Mouse (Mus musculus) kidney, postnatal 4 days (tissue): ENCODE measurements at regions not wholly inside any gene's neighbourhood (a gene's known extent, or its start where the extent isn't known, plus 50 kb on each side); places are given as distances from the start of the nearest gene placed in this dataset.

Experiments used
- DNase-seq, 2 experiments: peaks; one replicate each; pipeline ENCODE4 v3.0.0; 2021; ENCODE audit warnings: mixed read lengths in 2 of 2

DNA sequence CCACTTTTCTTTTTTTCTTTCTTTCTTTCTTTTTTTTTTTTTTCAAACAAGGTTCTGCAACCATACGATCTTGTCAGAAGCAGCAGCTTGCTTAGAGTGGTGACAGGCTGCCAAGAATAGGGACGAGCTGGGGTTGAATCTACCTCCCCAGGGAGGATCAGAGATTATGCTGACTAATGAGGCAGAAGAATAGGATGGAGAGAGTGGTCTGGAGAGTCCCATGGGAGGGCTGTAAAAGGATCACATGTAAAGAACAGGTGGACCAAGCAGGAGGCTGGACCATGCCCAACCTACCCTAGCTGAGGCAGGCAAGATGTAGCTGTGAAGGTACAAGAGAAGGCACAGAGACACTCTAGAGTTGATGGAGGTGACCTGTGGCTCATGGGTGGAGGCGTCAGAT, 274.4 kb upstream of the Trpc7 start:
- DNase-seq = no peak

DNA sequence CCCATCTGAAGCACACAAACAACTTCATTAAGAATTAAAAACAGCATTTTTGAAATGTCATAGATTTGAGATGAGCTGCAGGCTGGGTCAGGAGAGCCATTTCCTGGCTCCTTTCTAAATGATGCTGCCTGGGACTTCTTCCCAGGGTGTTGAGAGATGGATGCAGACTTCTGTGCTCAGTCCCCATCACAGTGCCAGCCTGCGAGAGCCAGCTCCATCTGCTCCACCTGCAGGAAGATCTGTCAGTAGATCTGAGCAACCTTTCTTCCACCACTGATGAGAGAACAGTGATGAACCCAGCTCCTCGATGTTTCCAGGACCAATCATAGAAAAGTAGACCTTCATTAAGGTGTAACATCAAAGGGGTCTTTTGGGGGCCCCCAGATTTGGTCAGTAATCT, 273.8 kb upstream of the Trpc7 start:
- DNase-seq = no peak

DNA sequence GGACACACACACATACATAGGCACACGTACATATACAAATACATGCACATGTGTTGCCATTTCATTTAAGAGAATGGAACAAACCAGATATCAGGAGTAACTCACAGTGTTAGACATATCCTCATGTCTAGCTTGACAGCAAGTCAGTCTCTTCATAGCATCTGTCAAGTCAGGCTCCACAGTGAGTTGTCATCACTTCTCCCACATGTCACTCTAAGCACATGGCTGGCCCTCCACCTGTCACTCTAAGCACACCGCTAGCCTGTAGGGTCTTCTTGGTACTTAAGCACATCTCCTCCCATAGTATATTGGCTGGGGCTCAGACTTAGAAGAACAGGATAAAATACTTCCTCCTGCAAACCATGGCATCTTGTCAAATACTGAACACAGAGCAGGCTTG, 269.6 kb upstream of the Trpc7 start:
- DNase-seq = no peak

DNA sequence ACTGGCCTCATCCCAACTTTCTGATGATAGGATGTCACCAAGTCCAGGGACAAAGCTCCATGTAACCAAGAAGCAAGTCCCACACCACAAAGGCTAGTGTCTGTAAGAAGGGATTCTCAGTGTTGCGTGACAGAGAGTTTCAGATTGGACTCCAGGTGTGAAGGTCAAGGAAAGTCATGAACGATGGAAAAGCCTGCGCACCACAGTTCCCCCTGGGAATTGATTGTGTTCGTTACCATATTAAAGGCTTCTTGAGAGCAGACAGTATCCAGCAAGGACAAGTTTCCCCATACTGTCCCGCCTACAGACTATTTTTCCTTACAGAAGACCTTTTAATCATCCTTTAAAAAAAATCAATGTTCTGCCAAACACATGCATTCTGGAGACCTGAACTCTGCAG, 257.0 kb upstream of the Trpc7 start:
- no peak for DNase-seq

DNA sequence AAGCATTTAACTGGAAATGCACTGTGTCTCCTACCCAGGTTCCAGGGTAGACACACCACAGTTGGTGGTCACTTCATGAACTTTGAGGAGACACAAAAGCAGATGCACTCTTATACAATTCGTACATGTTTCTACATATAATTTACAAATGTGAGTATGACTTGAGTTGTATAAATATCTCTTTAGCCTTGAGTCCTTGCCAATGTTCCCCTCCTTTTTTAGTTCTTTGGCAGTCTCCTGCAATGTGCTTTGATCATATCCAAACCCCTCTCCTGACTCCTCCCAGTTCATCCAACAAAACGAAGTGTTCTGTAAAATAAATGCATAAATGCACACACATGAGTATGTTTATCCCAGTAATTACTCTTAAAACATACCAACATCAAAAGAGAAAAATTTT, 251.8 kb upstream of the Trpc7 start:
- DNase-seq = no peak

DNA sequence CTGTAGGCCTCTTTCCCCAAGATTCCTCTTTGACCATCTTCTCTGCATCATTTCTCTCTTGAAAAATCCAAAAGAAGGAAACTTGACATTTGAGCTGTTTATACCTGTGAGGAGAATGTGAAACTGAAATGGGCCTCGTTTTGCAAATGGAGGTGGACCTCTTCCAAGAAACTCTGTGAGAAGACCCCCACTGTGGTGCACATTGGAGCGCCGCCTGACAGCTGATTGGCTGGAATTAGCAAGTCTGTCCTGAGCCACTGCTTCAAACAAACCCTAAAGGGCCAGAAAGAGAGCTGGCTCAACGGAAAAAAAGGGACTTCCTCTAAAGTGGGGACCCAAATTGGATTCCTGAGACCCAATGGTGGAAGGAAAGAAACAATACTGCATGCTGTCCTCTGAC, 250.9 kb upstream of the Trpc7 start:
- no peak for DNase-seq

DNA sequence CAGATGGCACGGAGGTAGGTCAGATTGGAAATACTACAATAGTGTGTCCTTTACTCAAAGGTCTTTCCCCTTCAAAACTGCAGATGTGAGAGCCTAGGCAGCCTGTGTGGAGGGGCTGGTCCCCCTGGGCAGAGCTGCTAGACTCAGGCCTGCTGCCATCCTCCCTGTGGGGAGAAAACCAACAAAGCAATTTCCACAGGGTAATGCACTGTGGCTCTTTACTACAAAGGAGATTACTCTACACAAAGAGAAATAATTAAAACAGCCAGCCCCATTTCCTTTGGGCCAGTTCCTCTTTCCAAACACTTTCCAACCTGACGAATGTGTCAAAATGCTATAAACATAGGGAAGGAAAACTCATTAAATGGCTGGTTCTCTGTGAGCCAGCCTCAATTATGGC, 250.0 kb upstream of the Trpc7 start:
- no peak for DNase-seq

DNA sequence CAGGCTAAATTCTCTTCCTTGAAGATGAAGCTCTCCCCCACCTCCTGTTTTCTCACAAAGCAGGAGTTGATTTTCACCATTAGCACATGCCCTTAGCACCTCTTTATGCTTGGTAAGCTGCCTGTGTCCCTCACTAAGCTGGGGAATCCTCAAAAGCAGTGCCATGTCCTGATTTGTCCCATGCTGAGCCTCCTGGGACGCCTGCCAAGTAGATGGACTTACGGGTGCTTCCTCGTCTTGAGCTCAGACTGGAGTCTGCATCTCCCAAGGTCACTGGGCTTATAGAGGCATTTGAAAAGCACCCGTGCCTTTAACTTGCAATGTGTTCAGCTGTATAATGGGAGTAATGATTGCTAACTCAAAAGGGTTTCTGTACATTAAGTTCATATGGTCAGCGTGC, 247.1 kb upstream of the Trpc7 start:
- peak in 1 of 2 experiments; percentile 17 for DNase-seq

DNA sequence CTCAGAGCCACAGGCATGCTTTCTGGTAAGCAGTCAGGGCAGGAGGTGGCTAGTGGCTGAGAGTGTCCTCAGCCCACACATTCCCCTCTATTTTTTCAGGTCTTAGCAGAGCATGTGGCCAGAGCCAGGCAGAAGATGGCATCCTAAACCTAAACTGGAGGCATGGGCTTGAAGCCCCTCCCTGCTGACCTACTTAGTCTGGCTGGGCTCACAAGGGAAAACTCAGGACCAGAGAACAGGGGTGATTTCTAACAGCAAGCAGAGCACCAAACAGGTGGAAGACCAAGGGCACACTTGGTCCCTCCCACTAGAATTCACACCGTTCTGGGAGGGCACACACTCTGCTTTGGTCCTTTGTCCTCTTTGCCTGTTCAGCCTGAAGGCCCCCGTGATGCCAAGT, 246.6 kb upstream of the Trpc7 start:
- DNase-seq = no peak

DNA sequence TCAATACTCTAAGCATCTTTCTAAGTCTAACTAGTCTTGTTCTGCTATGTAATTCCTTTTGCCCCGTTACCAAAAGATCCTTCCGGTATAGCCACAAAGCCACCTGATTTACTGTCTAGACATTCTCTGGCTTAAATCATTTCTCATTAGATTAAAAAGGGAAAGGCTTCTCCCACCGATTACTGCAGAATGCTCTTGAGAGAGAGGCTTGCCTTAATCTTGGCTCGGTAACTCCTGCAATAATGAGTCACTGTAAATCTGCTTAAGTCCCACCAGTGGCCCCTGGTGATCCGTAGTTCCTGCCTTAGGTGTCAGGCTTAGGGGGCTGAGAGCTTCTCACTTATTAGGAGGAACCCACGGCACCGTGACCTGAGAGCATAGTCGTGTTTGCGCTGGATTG, 220.1 kb upstream of the Trpc7 start:
- DNase-seq = no peak

DNA sequence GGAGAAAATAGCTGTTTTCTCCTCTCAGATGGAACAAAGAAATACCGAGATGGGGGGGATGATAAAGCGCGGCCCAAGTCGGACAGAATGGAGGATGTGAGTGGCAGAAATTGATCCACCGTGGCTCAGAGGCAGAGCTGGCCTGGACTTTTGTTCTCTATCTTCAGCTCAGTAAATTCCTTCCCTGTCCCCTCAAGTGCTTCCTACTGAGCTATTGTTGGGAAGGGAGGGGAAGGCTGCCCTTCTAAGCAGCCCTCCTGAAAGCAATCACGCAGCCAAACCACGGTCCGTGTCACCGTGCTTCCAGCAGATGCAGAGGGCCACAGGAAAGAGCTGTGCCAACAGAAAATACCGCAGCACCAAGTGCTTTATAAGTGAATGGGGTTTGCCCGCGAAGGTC, 212.2 kb upstream of the Trpc7 start:
- DNase-seq = peak in 1 of 2 experiments; percentile 7

DNA sequence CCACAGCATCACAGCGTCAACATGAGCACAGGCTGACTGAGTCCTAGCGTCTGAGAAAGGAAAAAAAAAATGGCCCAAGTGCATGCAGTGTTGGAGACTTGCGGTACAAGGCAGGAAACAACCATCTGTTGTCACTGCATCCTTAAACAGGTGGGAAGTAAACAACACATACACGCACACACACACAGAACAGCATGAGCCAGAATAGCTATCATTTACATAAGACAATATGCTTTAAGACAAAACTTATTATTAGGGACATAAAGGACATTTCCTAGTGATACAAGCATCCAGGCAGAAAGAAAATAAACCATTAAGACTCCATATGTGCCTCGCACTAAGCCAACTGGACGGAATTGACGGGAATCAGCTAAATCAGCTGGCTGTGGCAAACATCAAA, 203.8 kb upstream of the Trpc7 start:
- DNase-seq = no peak

DNA sequence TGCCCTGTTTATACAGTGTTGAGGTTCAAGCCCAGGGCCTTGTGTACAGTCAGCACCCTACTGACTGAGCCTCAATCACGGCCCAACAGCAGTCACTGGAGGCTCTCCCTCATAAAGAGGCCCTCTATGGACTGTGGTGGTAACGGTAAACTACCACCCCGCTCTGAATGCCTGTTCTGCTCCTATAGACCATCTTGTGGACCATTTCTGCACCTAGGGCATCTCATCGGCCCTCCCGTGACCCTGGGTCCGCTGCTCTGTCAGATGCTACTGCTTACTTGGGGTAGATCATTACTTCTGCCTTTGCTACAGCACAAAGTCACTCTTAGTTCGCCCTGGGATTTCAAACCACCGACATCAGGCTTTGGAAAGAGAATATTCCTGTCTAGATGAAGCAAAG, 196.1 kb upstream of the Trpc7 start:
- DNase-seq = no peak

DNA sequence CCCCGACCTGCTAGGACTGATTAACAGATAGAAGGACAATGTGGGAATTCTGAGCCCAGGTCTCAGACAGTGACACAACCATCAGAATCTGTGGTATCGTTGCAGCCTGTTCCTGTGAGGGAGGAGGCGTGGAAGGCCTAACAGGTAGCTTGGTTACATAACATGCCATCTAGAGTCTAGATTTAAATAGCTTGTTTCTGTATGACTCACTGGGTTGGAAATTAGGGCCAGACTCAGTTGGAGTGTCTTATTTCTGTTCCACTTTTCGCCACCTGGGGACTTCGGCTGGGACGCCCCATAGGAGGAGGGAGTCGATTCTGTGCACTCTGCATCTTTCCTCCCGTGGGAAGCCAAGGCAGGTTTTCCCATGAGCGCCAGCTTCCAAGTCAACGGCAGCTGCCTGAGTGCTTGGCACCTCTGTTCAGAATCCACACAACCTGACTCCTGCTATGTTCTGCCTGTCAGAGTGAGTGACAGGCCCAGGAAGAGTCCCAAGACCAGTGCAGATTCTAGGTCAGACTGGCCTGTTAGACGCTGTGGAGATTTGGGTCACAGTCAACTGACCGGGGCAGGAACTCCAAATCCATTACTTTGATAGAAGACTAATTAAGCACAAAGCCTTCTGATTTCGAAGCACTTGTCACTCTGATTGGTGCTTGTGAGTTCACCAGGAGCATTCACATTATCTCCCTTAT, 193.7 kb upstream of the Trpc7 start:
- DNase-seq = no peak

DNA sequence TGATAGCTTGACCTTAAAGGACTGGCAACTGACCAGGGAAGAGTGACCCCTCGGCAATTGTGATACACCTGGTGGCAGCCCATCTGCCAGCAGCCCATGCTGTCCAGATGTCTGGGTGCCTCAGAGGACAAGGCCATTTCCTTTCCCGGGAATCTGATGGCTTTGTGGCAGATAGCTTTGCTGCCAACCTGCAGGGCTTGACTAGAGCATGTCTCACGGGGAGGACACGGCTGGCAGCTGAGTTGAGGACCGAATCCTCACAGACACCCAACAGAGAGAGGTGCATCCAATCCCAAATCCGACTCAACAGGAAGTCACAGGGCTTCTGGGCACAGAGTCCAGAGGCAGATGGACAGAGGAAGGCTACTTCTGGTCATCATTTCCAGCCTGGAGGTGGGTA, 192.2 kb upstream of the Trpc7 start:
- DNase-seq = no peak

DNA sequence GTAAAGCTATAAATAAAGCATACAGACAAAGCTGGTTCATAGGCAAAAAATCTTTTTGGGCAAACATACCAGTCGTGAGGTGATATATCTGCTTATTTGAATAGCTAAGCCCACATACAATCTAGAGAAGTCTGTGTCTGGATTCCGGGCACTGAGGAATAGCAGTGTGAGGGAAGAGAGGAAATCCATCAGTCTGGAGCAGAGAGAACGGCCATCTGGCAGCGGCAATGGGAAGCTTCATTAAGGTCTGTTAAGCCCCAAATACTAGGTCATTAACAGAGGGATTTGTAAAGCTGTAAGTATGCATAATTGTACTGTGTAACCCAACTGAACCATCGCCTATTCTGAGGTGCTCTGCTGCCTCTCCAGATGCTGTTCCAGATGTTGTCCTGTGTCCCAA, 191.6 kb upstream of the Trpc7 start:
- no peak for DNase-seq

DNA sequence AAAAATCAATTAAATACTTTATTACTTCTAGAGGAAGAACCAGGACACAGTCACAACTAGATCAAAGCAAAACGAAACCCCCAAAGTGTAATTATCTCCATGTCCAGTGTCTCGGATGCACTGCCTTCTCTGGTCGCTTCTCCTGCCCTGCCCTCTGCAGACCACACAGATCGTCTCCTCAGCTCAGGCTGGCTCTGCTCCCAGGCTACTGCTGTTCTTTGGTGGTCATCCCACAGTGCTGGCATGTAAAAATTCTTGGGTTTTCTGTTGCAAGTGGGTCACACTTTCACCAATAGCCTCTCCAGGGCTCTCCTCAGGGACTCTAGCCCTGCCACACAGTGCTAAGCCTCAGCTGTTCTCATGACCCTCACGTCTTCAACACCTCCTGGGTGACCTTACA, 188.0 kb upstream of the Trpc7 start:
- DNase-seq = no peak

DNA sequence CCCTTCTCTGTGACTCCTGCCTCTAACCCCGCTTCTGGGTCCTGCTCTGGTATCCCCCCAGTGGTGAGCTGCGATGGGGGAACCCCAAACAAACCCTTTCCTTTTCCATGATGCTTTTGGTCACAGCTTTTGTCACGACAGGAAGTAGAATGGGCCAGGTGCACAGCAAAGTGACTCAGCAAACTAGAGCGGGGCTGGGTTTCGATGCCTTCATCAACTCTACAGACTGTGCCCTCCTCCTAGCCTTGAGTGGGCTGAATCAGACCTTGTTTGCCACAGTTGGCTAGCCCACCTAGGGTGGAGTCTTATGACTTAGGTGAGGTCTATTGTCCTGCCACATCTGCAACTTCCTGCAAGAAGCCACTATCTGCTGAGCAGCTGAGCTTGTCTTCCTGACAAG, 174.7 kb upstream of the Trpc7 start:
- DNase-seq = no peak

DNA sequence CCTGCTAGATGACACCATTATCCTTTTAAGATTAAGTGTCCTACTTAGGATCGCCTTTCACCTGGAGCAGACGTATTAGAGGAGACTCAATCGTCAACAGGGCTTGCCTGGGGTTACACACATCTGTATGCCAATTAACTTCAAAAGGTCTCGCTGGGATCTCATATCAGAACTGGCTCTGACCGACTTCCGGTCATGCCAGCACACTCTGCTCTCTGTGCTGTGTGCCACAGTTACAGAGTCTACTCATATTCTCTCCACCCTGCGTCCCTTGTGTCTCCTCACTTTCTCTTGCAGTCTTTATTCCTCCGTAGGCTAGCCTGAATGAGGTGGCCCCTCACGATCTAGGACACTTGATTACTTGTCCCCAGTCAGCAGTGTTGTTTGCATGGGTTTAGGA, 165.9 kb upstream of the Trpc7 start:
- DNase-seq = no peak

DNA sequence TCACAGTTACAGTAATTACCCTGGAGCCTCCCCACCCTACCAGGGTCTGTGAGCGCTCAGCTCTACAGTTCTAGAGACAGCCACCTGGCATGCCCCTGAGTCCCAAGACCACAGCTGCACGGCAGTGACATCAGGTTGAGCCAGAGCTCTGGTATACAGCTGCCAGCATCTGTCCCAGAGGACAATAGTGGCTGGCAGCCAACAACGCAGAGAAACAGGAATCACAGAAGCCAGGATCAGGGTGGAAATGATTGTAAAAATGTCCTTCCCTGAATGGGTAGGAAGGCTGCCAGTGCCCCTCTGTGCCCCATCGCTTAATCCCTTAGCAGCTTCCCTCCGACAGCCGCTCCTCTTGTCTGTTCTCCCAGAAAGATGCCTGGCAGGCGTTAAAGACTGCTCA, 165.3 kb upstream of the Trpc7 start:
- peak in 1 of 2 experiments; percentile 9 for DNase-seq

DNA sequence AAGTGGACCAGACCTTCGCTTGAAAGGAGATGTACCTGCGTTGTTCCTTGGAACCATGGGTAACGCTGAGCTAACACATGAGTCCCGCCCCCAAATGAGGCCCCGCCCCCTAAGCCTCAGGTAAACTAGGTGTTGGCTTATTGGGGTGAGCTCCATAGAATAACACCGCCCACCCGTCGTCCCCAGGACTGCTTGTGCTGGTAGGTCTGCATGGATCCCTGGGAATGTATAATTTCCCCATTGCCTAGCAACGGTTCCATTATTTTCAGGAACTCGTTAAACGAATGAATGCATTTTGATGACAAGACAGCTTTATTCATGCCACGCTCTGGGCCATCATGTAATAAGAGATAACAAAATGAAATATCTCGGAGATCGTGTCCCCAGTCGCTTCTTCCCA, 161.0 kb upstream of the Trpc7 start:
- no peak for DNase-seq

DNA sequence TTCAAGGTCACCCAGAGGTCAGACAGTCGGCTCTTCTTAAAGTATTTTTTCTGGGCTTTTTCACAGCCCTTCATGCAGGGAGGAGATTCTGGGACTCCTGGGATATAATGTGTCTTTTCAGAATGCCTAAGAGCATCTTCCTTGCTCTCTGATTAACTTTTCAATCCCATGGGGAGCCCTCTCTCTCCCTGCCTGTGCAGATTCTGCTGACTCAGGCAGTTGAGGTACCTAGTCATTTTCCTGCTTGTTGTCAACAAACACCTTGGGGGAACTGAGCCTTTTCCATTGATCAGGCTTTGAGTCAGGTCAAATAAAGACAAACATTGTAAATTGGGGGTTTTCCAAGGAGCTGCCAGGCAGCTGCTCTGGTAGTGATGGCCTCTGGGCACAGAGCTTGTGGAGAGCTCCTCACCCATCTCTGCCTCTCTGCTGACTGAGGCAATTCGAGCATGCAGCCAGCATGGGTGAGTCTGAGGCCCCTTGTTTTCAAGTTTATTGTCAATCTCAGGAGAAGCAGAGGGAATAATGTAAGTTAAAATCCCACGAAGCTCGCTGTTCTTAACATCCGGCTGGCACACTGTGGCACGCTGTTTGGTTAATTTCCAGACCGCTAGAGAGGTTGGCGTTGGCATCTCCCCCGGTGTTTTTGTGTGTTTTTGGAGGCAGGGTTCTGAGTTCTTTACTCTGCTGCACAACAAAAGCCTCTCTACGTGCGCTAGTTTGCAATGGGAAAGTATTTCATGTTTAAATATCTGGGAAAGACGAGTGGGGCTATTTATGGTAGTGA, 159.8 kb upstream of the Trpc7 start:
- DNase-seq = no peak

DNA sequence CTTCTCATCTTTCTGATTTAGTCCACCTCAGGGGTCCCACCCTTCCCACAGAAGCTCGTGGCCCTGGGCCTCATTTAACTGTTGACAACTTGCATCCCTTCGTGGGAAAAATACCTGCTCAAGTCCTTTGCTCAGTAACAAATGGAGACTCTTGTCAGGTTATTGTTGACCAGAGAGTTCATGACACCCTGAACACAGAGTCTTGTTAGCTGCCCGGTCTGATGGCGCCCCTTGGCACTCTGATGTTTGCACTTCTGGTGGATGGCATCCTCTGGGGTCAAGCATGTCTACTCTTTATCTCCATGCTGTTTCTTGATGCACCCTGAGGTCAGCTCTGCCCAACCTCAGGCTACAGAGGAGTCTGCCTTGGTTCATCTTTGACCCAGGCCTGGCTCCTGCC, 157.6 kb upstream of the Trpc7 start:
- DNase-seq = no peak

DNA sequence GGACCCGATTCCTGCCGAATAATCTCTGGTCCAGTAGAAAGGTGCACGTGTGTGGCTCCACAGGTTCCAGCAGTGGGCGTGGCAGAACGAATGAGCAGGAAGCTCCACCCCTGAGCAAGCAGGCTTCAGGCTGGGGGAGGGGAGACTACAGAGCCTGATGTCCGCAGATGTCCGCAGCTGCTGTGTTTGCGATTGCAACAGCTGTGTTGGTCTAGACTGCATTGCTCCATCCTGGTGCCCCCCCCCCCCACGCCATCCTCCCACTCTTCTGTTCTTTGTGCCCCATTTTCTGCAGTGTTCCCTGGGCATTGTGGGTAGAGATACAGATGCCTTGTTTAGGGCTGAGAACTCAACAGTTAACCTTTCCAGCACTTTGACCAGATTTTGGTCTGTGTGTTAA, 150.3 kb upstream of the Trpc7 start:
- DNase-seq = peak; percentile 62 to 72

DNA sequence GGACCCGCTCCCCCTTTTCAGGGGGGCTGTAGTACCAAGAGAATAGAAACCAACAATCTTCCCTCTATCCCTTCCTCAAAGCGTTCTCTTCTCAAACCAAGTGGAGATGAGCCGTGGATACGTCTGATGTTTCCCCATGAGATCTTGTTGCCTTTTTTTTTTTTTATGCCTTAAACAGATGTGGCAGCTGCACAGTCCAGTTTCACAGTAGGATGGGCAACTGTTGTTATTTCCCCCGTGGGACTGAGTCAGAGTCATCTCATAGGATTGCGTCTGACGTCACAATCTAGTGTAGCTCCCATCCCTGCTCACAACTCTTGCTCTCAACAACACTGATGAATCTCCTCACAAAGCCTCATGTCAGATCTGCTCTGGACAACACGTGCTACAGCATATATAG, 148.7 kb upstream of the Trpc7 start:
- DNase-seq = no peak
